Mouse (Mus musculus): Measurements from ENCODE around the gene Rnf44.

DNA sequence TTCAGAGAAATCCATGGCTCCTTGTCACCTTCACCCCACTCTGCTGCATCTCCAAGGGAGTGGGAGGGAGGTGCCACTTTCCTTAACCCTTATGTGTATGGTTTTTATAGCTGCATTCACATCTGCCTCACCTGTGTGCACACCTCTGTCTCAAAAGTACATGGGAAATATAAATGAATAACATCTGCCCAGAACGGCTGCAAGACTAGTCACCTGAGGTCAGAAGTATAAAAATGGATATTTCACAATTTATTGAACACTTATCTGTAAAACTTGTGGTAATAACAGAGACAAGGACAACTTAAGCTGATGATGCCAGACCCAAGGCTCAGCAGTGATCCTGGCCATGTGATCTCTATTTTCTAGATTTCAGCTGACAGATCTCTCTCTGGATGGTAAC is 29.2 kb downstream of the Rnf44 start:
- no peak for TF ChIP-seq E2F4 (IDR thresholded peaks at IDR 0.05; ENCODE audit: insufficient read depth)
- no peak for TF ChIP-seq POLR2A (IDR thresholded peaks at IDR 0.05; ENCODE audit: insufficient read length, low read depth)
- TF ChIP-seq SRF (IDR thresholded peaks at IDR 0.05; ENCODE audit: control insufficient read depth, insufficient read length, low read depth), result no peak
- TF ChIP-seq USF1 (IDR thresholded peaks at IDR 0.05; ENCODE audit: low read depth), result no peak
- TF ChIP-seq MYOG (IDR thresholded peaks at IDR 0.05; ENCODE audit: control insufficient read depth in 1 of 3, insufficient read depth in 1 of 3, insufficient read length in 2 of 3, low read depth in 2 of 3), result no peak

Data from myocyte (in vitro differentiated cells).